Mouse (Mus musculus) stomach, postnatal 0 days (tissue): ENCODE data around the gene Arl2bp. TPM values are rescaled to one million over a fixed set of nuclear protein-coding genes. Genes with fewer than 3 reads are reported as not detected.

Source experiments
- ATAC-seq: fragments of 200-750 bp; cut with Nextera tagmentation; 2 replicates; pipeline ENCODE4 v1.8.0; 2017; ENCODE audit not compliant: low FRiP score, low TSS enrichment
- DNase-seq: peaks from one replicate; pipeline ENCODE4 v3.0.0-alpha.2; 2016; ENCODE audit warnings: low spot score
- H3K27ac ChIP-seq: fragments of 300-500 bp; sonication (generic); replicated peaks from 2 replicates; pipeline ENCODE4 v1.5.1; 2014; ENCODE audit warnings: mild to moderate bottlenecking, control low read depth
- H3K27me3 ChIP-seq: fragments of 300-500 bp; sonication (generic); 2 replicates; pipeline ENCODE4 v1.6.1; 2014; ENCODE audit warnings: low read length; ENCODE audit not compliant: control insufficient read depth, insufficient read depth
- H3K36me3 ChIP-seq: fragments of 300-500 bp; sonication (generic); 2 replicates; pipeline ENCODE4 v1.6.1; 2014; ENCODE audit warnings: low read length, mixed read lengths; ENCODE audit not compliant: control insufficient read depth, insufficient read depth
- H3K4me1 ChIP-seq: fragments of 300-500 bp; sonication (generic); replicated peaks from 2 replicates; pipeline ENCODE4 v1.6.1; 2014; ENCODE audit warnings: antibody characterized with exemption; ENCODE audit not compliant: control insufficient read depth, insufficient read depth
- H3K4me2 ChIP-seq: fragments of 300-500 bp; sonication (generic); replicated peaks from 2 replicates; pipeline ENCODE4 v1.6.1; 2014; ENCODE audit warnings: low read depth, mild to moderate bottlenecking, control low read depth, moderate library complexity
- H3K4me3 ChIP-seq: fragments of 300-500 bp; sonication (generic); 2 replicates; pipeline ENCODE4 v1.5.1; 2014; ENCODE audit warnings: low read depth, low read length, control low read depth
- H3K9ac ChIP-seq: fragments of 300-500 bp; sonication (generic); 2 replicates; pipeline ENCODE4 v1.6.1; 2014; ENCODE audit warnings: mild to moderate bottlenecking, low read length, control low read depth, mixed read lengths
- H3K9me3 ChIP-seq: fragments of 300-500 bp; sonication (generic); 2 replicates; pipeline ENCODE4 v1.6.1; 2016; ENCODE audit warnings: low read length; ENCODE audit not compliant: control insufficient read depth
- CTCF ChIP-seq: IDR thresholded peaks from 2 replicates; pipeline ENCODE4 v1.5.1; 2016; ENCODE audit warnings: antibody characterized with exemption, low read depth, mild to moderate bottlenecking, moderate library complexity
- EP300 ChIP-seq: optimal IDR thresholded peaks from 2 replicates; pipeline ENCODE3; 2016; ENCODE audit warnings: antibody characterized with exemption
- WGBS: fragments of 180-500 bp; shearing (Covaris S2); extraction: QIAGEN DNeasy Blood & Tissue Kit; methylation state at CpG from one replicate; pipeline ENCODE4 v1.1.7; 2014; 5-methylcytosine and 5-hydroxymethylcytosine counted together
- polyA plus RNA-seq: library from polyadenylated mRNA; unstranded; fragments of >200 nt; fragmentation: Nextera tagmentation; extraction: Ambion mirVana; gene quantifications from 2 replicates; pipeline ENCODE4 v1.2.1, GENCODE M21; 2015

Arl2bp gene
- polyA plus RNA-seq, 1 experiment from 2014 or later = 91.2 TPM

GRCm38 (mm10) chr8:94664722-94665121 lies 1.7 kb upstream of the Arl2bp start:
- no peak overlapping the region for H3K4me2 ChIP-seq
- no peaks in the 10 kb centered on the region for H3K27me3 ChIP-seq
- ATAC-seq = no peak
- H3K9ac ChIP-seq = no peak overlapping the region
- H3K9me3 ChIP-seq = no peaks in the 10 kb centered on the region
- WGBS = 76% methylated on average over 2 of the region's 2 CpGs
- no peaks in the 10 kb centered on the region for H3K4me1 ChIP-seq
- no peak overlapping the region for H3K27ac ChIP-seq
- H3K36me3 ChIP-seq = no peaks in the 10 kb centered on the region
- no peak overlapping the region for H3K4me3 ChIP-seq
- TF ChIP-seq CTCF = no peak
- no peak for TF ChIP-seq EP300
- DNase-seq = no peak

- no peak overlapping the region for H3K4me3 ChIP-seq
- DNase-seq (no peak), ATAC-seq (no peak)
- H3K27ac ChIP-seq = 0 out of 2 replicates have a peak overlapping the region, but pooled peaks have one; percentile 18
- 63% methylated on average over 5 of the region's 5 CpGs for WGBS
- H3K27me3 ChIP-seq = no peaks in the 10 kb centered on the region
- no peak overlapping the region for H3K4me2 ChIP-seq
- peaks cover 3% of the 10 kb centered on the region; the same call in 1 of the 2 replicates for H3K4me1 ChIP-seq
- H3K9ac ChIP-seq = no peak overlapping the region
- peaks cover 34% of the 10 kb centered on the region for H3K36me3 ChIP-seq
- no peaks in the 10 kb centered on the region for H3K9me3 ChIP-seq
- no peak for TF ChIP-seq CTCF
- TF ChIP-seq EP300 = no peak
Observed at GRCm38 (mm10) chr8:94674384-94674783, 8.0 kb downstream of the Arl2bp start.

GRCm38 (mm10) chr8:94675923-94676322 lies 9.5 kb downstream of the Arl2bp start:
- no peak for TF ChIP-seq EP300
- TF ChIP-seq CTCF = no peak
- Histone ChIP-seq H3K4me2 (no peak overlapping the region), H3K4me1 (peaks cover 3% of the 10 kb centered on the region; the same call in 1 of the 2 replicates), H3K27me3 (no peaks in the 10 kb centered on the region), H3K4me3 (no peak overlapping the region), H3K36me3 (peaks cover 32% of the 10 kb centered on the region), H3K9ac (no peak overlapping the region), H3K9me3 (no peaks in the 10 kb centered on the region), H3K27ac (0 out of 2 replicates have a peak overlapping the region, but pooled peaks have one; percentile 40)
- DNase-seq (no peak), ATAC-seq (no peak)
- WGBS = 85% methylated on average over 6 of the region's 6 CpGs

- Histone ChIP-seq H3K4me1 (peaks cover 6% of the 10 kb centered on the region; the same call in 1 of the 2 replicates), H3K4me3 (no peak overlapping the region), H3K27me3 (no peaks in the 10 kb centered on the region), H3K27ac (peak overlapping the region; percentile 95), H3K9me3 (no peaks in the 10 kb centered on the region), H3K36me3 (peaks cover 11% of the 10 kb centered on the region; the same call in 1 of the 2 replicates), H3K4me2 (peak overlapping the region; percentile 32; the same call in 1 of the 2 replicates), H3K9ac (peak overlapping the region; percentile 38; the same call in 1 of the 2 replicates)
- 12% methylated on average over 9 of the region's 9 CpGs for WGBS
- ATAC-seq (peak; percentile 82), DNase-seq (peak; percentile 82)
- no peak for TF ChIP-seq EP300
- no peak for TF ChIP-seq CTCF
Observed at GRCm38 (mm10) chr8:94678582-94678981, 12.2 kb downstream of the Arl2bp start.

- 90% methylated on average over 3 of the region's 3 CpGs for WGBS
Observed at GRCm38 (mm10) chr8:94680414-94680813, 14.0 kb downstream of the Arl2bp start.

GRCm38 (mm10) chr8:94682732-94683524 lies 16.5 kb downstream of the Arl2bp start:
- peaks cover 8% of the 10 kb centered on the region; the same call in 1 of the 2 replicates for H3K4me1 ChIP-seq
- no peaks in the 10 kb centered on the region for H3K36me3 ChIP-seq
- H3K4me2 ChIP-seq = 0 out of 2 replicates have a peak overlapping the region, but pooled peaks have one; percentile 8
- WGBS = 60% methylated on average over 16 of the region's 16 CpGs
- 0 out of 2 replicates have a peak overlapping the region, but pooled peaks have one; percentile 18 for H3K9ac ChIP-seq
- H3K9me3 ChIP-seq = no peaks in the 10 kb centered on the region
- TF ChIP-seq CTCF (no peak), EP300 (peak; percentile 37)
- H3K27ac ChIP-seq = peak overlapping the region; percentile 91
- H3K4me3 ChIP-seq = no peak overlapping the region
- peak; percentile 86 for DNase-seq
- ATAC-seq = peak; percentile 75
- no peaks in the 10 kb centered on the region for H3K27me3 ChIP-seq

More at GRCm38 (mm10) chr8:94680414-94680813, 14.0 kb downstream of the Arl2bp start:
- no peak for ATAC-seq
- H3K9ac ChIP-seq = no peak overlapping the region
- H3K27me3 ChIP-seq = no peaks in the 10 kb centered on the region
- H3K9me3 ChIP-seq = no peaks in the 10 kb centered on the region
- 0 out of 2 replicates have a peak, but pooled peaks cover 8% of the 10 kb centered on the region for H3K36me3 ChIP-seq
- H3K4me2 ChIP-seq = no peak overlapping the region
- H3K27ac ChIP-seq = no peak overlapping the region
- peaks cover 8% of the 10 kb centered on the region; the same call in 1 of the 2 replicates for H3K4me1 ChIP-seq
- TF ChIP-seq EP300 = no peak
- TF ChIP-seq CTCF = peak; percentile 49
- no peak overlapping the region for H3K4me3 ChIP-seq
- no peak for DNase-seq
